Mouse (Mus musculus) ES-E14 (cell line): ENCODE data around the gene Hras.

ENCODE experiments used
- CHD2 ChIP-seq: IDR thresholded peaks from 2 replicates; pipeline ENCODE4 v1.6.1; 2014; ENCODE audit warnings: mild to moderate bottlenecking, low read depth, low read length, inconsistent platforms
- HCFC1 ChIP-seq: IDR thresholded peaks from 2 replicates; pipeline ENCODE4 v1.6.1; 2012; ENCODE audit warnings: low read length, inconsistent platforms, borderline replicate concordance; ENCODE audit not compliant: insufficient read depth
- MAFK ChIP-seq: IDR thresholded peaks from 2 replicates; pipeline ENCODE4 v1.6.1; 2014; ENCODE audit warnings: mild to moderate bottlenecking, low read depth, low read length, inconsistent platforms; ENCODE audit not compliant: insufficient read depth
- ZC3H11A ChIP-seq: IDR thresholded peaks from 2 replicates; pipeline ENCODE4 v1.6.1; 2012; ENCODE audit warnings: low read depth, mild to moderate bottlenecking, inconsistent platforms, low read length, borderline replicate concordance
- ZNF384 ChIP-seq: IDR thresholded peaks from 2 replicates; pipeline ENCODE4 v1.6.1; 2012; ENCODE audit warnings: low read depth, low read length, inconsistent platforms

- TF ChIP-seq MAFK = no peak
- no peak for TF ChIP-seq ZNF384
- TF ChIP-seq CHD2 = no peak
- no peak for TF ChIP-seq HCFC1
- TF ChIP-seq ZC3H11A = no peak
Observed at GRCm38 (mm10) chr7:141226535-141226934, 32.7 kb upstream of the Hras start.
